Mouse (Mus musculus): ENCODE measurements around the gene Tpcn1. TPM values are rescaled to one million over a fixed set of nuclear protein-coding genes. Genes with fewer than 3 reads are reported as not detected.

The Tpcn1 gene
- polyA plus RNA-seq, 2 experiments, result 17.8 to 19.3 TPM

GRCm38 (mm10) chr5:120599625-120600024 is 11.2 kb upstream of the Tpcn1 start:
- ATAC-seq (ENCODE audit: insufficient read depth) (peak; percentile 90), DNase-seq (ENCODE audit: low read depth in 3 of 3, low spot score in 3 of 3) (peak in 2 of 3 experiments; percentile 57 to 61)
- H3K36me3 ChIP-seq (replicated peaks; ENCODE audit: control insufficient read depth, insufficient read depth, low read depth), result no peaks in the 10 kb centered on the region
- peaks cover 27 to 32% of the 10 kb centered on the region in 2 experiments for H3K4me1 ChIP-seq (replicated peaks; ENCODE audit: control insufficient read depth in 2 of 2, insufficient read depth in 2 of 2, low read length in 1 of 2)
- H3K4me2 ChIP-seq (ENCODE audit: low read depth), result peak overlapping the region; percentile 45
- 8% methylated on average over 6 of the region's 6 CpGs for WGBS (ENCODE audit: insufficient replicate concordance)
- H3K27ac ChIP-seq, result peak overlapping the region; percentile 68
- H3K9ac ChIP-seq (replicated peaks), result peak overlapping the region; percentile 33
- no peaks in the 10 kb centered on the region for H3K27me3 ChIP-seq (ENCODE audit: control insufficient read depth, insufficient read depth, low read length)
- H3K4me3 ChIP-seq (ENCODE audit: insufficient read depth in 1 of 2, low read depth in 2 of 2, low read length in 2 of 2), result no peak overlapping the region
- H3K9me3 ChIP-seq (ENCODE audit: control insufficient read depth, low read length), result no peaks in the 10 kb centered on the region
- TF ChIP-seq CTCF (IDR thresholded peaks at IDR 0.05; ENCODE audit: low read depth) (no peak), EP300 (IDR thresholded peaks at IDR 0.05; ENCODE audit: low read depth) (peak; percentile 77)

- Histone ChIP-seq H3K36me3 (replicated peaks; ENCODE audit: control insufficient read depth, insufficient read depth, low read depth) (no peaks in the 10 kb centered on the region), H3K9ac (replicated peaks) (no peak overlapping the region), H3K4me2 (ENCODE audit: low read depth) (no peak overlapping the region), H3K27ac (no peak overlapping the region), H3K9me3 (ENCODE audit: control insufficient read depth, low read length) (peaks cover 3% of the 10 kb centered on the region), H3K27me3 (ENCODE audit: control insufficient read depth, insufficient read depth, low read length) (no peaks in the 10 kb centered on the region), H3K4me3 (ENCODE audit: insufficient read depth in 1 of 2, low read depth in 2 of 2, low read length in 2 of 2) (no peak overlapping the region), H3K4me1 (replicated peaks; ENCODE audit: control insufficient read depth in 2 of 2, insufficient read depth in 2 of 2, low read length in 1 of 2) (peaks cover 10 to 17% of the 10 kb centered on the region in 2 experiments)
- no peak for DNase-seq (ENCODE audit: low read depth in 3 of 3, low spot score in 3 of 3)
- no peak for ATAC-seq (ENCODE audit: insufficient read depth)
- no peak for TF ChIP-seq CTCF (IDR thresholded peaks at IDR 0.05; ENCODE audit: low read depth)
- no peak for TF ChIP-seq EP300 (IDR thresholded peaks at IDR 0.05; ENCODE audit: low read depth)
- 83% methylated on average over 6 of the region's 6 CpGs for WGBS (ENCODE audit: insufficient replicate concordance)
Measured at GRCm38 (mm10) chr5:120594485-120594884, 6.0 kb upstream of the Tpcn1 start.

- ATAC-seq (ENCODE audit: insufficient read depth), result no peak
- no peak overlapping the region for H3K4me3 ChIP-seq (ENCODE audit: insufficient read depth in 1 of 2, low read depth in 2 of 2, low read length in 2 of 2)
- TF ChIP-seq CTCF (IDR thresholded peaks at IDR 0.05; ENCODE audit: low read depth) (peak; percentile 78), EP300 (IDR thresholded peaks at IDR 0.05; ENCODE audit: low read depth) (no peak)
- H3K4me2 ChIP-seq (ENCODE audit: low read depth), result no peak overlapping the region
- no peaks in the 10 kb centered on the region for H3K36me3 ChIP-seq (replicated peaks; ENCODE audit: control insufficient read depth, insufficient read depth, low read depth)
- H3K4me1 ChIP-seq (replicated peaks; ENCODE audit: control insufficient read depth in 2 of 2, insufficient read depth in 2 of 2, low read length in 1 of 2), result peaks cover 6 to 14% of the 10 kb centered on the region in 2 experiments
- 63% methylated on average over 7 of the region's 7 CpGs for WGBS (ENCODE audit: insufficient replicate concordance)
- DNase-seq (ENCODE audit: low read depth in 3 of 3, low spot score in 3 of 3), result no peak
- H3K27ac ChIP-seq, result no peak overlapping the region
- H3K9me3 ChIP-seq (ENCODE audit: control insufficient read depth, low read length), result peaks cover 3% of the 10 kb centered on the region
- H3K9ac ChIP-seq (replicated peaks), result no peak overlapping the region
- no peaks in the 10 kb centered on the region for H3K27me3 ChIP-seq (ENCODE audit: control insufficient read depth, insufficient read depth, low read length)
Measured at GRCm38 (mm10) chr5:120592141-120592540, 3.7 kb upstream of the Tpcn1 start.

GRCm38 (mm10) chr5:120590356-120591010 is 2.0 kb upstream of the Tpcn1 start:
- H3K4me2 ChIP-seq (ENCODE audit: low read depth), result no peak overlapping the region
- 65% methylated on average over 16 of the region's 16 CpGs for WGBS (ENCODE audit: insufficient replicate concordance)
- ATAC-seq (ENCODE audit: insufficient read depth), result no peak
- H3K9ac ChIP-seq (replicated peaks), result no peak overlapping the region
- DNase-seq (ENCODE audit: low read depth in 3 of 3, low spot score in 3 of 3), result no peak
- H3K4me1 ChIP-seq (replicated peaks; ENCODE audit: control insufficient read depth in 2 of 2, insufficient read depth in 2 of 2, low read length in 1 of 2), result peaks cover 16 to 28% of the 10 kb centered on the region in 2 experiments
- H3K36me3 ChIP-seq (replicated peaks; ENCODE audit: control insufficient read depth, insufficient read depth, low read depth), result no peaks in the 10 kb centered on the region
- TF ChIP-seq EP300 (IDR thresholded peaks at IDR 0.05; ENCODE audit: low read depth) (no peak), CTCF (IDR thresholded peaks at IDR 0.05; ENCODE audit: low read depth) (peak; percentile 80)
- H3K4me3 ChIP-seq (ENCODE audit: insufficient read depth in 1 of 2, low read depth in 2 of 2, low read length in 2 of 2), result no peak overlapping the region
- peaks cover 3% of the 10 kb centered on the region for H3K9me3 ChIP-seq (ENCODE audit: control insufficient read depth, low read length)
- no peaks in the 10 kb centered on the region for H3K27me3 ChIP-seq (ENCODE audit: control insufficient read depth, insufficient read depth, low read length)
- no peak overlapping the region for H3K27ac ChIP-seq

- H3K4me3 ChIP-seq (ENCODE audit: insufficient read depth in 1 of 2, low read depth in 2 of 2, low read length in 2 of 2), result peak overlapping the region; percentile 84 to 90
- TF ChIP-seq EP300 (IDR thresholded peaks at IDR 0.05; ENCODE audit: low read depth) (no peak; the same call in 1 of the 2 replicates), CTCF (IDR thresholded peaks at IDR 0.05; ENCODE audit: low read depth) (no peak)
- H3K9me3 ChIP-seq (ENCODE audit: control insufficient read depth, low read length), result peaks cover 3% of the 10 kb centered on the region
- ATAC-seq (ENCODE audit: insufficient read depth), result peak; percentile 53
- no peak for DNase-seq (ENCODE audit: low read depth in 3 of 3, low spot score in 3 of 3)
- H3K4me1 ChIP-seq (replicated peaks; ENCODE audit: control insufficient read depth in 2 of 2, insufficient read depth in 2 of 2, low read length in 1 of 2), result peaks cover 19 to 32% of the 10 kb centered on the region in 2 experiments
- under 1% methylated on average over 29 of the region's 29 CpGs for WGBS (ENCODE audit: insufficient replicate concordance)
- peak overlapping the region; percentile 95 for H3K4me2 ChIP-seq (ENCODE audit: low read depth)
- peak overlapping the region; percentile 96 for H3K9ac ChIP-seq (replicated peaks)
- no peaks in the 10 kb centered on the region for H3K27me3 ChIP-seq (ENCODE audit: control insufficient read depth, insufficient read depth, low read length)
- peaks cover 22% of the 10 kb centered on the region for H3K36me3 ChIP-seq (replicated peaks; ENCODE audit: control insufficient read depth, insufficient read depth, low read depth)
- H3K27ac ChIP-seq, result peak overlapping the region; percentile 97
Measured at GRCm38 (mm10) chr5:120587940-120588568, 419 bp downstream of the Tpcn1 start.
